Mouse (Mus musculus) spleen, adult 12 weeks (tissue): ENCODE measurements around the gene Prkch.

Experiments
- DNase-seq: peaks from one replicate; pipeline ENCODE4 v3.0.0; 2022; ENCODE audit warnings: low spot score

Gene Prkch

GRCm38 (mm10) chr12:73715954-73716731 lies 131.5 kb downstream of the Prkch start:
- no peak for DNase-seq

- no peak for DNase-seq
Observed at GRCm38 (mm10) chr12:73718036-73718435, 133.4 kb downstream of the Prkch start.

DNA sequence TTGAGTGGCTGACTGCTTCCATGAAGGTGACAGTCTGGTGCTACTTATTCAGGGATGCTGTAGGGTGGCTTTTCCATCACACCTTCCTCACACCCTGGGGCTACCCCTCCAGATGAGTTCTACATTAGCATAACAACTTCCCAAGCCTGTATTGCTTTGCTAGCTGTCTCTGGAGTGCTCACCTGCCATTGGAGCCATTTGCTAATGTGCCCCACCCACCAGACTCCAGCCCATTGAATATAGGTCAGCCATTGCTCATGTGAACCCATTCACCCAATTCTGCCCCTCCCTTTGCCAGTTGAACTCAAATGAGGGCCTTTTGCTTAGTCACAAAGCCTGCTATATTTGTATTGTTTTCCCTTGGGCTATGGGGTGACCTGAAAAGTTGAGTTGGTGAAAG lies 135.2 kb downstream of the Prkch start:
- no peak for DNase-seq

- DNase-seq, result no peak
Observed at GRCm38 (mm10) chr12:73720466-73720865, 135.9 kb downstream of the Prkch start.

- no peak for DNase-seq
Observed at GRCm38 (mm10) chr12:73722060-73722459, 137.5 kb downstream of the Prkch start.

DNA sequence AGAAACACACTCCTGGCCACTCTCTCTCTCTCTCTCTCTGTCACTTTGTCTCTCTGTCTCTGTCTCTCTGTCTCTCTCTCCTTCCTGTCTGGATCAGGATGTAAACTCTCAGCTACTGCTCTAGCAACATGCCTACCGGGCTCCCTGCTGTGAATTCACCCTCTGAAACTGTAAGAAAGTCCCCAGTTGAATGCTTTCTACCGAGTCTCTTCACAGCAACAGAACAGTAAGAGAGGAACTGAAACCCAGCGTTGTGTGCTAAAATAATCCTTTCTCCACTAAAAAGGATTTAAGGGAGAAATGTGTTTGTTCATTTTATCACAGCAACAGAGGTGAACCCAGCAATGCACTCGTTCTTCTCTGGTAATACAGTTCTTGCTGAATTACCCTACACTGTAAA lies 138.5 kb downstream of the Prkch start:
- no peak for DNase-seq

DNA sequence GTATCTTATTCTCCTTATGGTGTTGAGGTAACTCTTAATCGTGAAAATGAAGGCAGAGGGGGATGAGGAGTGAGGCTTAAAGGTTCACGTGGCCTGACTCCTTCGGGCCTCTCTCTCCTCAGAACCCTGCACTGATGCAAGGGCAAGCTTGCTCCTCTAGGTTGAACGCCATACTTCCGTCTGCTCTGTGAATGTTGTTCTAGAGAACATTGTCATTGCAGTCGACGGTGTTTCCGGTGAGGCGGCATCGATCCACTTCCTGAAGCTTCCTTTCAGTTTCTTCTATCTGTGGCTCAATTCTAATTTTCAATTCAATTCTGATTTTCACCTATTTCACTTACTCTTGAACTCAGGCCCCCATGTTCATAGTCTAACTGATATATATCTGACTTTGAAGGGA lies 139.3 kb downstream of the Prkch start:
- no peak for DNase-seq

GRCm38 (mm10) chr12:73725825-73726604 lies 141.4 kb downstream of the Prkch start:
- DNase-seq, result no peak

DNA sequence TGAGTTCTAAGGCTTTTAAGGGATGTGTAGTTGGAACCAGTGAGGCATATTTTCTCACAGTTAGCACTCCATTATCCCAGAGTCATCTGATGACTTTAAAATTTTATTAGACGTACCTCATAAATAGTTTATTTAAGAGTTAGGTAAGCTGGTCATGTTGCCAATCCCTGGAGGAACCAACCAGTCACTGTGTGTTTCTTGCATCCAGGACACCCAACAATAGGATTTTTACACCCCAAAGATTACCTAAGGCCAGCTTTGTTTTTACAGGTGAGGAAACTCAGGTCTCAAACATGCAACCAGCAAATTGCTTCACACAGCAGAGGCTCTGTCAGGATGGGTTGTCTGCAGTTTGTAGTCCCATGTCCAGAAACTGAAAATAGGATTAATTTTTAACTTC lies 142.4 kb downstream of the Prkch start:
- DNase-seq, result no peak

DNA sequence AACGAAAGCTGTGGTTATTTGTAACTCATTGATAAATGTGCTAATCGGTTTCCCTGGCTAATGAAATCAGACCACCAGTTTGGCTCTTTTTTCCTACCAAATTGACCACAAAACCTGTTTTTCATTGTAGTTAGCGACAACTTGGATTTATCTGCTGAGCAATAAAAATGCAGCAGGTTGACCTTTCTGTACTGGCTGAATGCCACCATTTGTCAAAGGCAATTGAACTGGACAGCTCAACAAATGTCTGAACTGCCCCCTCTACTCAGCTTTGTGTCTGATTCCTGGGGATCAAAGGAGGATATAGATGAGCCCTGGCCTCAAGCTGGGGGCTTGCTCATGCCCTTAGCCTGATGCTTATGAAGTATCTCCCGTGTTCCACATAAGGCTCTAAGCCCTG lies 146.0 kb downstream of the Prkch start:
- DNase-seq, result no peak

- DNase-seq, result no peak
Observed at GRCm38 (mm10) chr12:73731093-73731492, 146.5 kb downstream of the Prkch start.

DNA sequence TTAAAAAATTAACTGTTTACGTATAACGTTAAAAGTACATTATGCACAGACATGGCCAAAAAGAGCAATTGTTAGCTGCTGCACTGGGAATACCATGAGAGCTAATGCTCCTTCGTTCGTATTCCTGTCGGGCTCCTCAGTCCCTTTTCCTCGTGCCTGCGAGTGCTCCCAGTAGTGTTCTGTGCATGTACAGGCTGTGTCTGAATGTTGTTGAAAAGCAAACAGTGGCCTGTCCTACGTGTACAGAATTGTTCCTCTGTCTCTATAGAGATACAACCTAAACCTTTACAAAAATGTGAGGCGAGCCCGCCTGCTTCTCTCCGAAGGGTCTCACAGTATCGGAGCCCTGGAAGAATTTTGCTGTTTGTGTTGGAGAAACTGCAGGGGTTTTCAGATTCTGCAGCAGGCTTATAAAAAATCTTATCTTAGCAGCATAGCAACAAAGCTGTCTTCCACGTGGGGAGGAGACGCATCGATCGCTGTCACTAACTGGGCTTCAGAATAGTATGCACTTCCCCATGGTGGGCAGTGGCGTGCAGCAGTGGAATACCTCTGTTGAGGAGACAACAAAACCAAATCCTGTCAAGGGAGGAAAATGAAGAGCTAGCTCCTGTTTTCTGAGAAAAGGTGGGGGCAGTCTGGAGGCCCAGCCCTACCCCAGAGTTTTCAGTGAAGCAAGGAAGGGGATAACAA lies 147.4 kb downstream of the Prkch start:
- DNase-seq, result no peak

DNA sequence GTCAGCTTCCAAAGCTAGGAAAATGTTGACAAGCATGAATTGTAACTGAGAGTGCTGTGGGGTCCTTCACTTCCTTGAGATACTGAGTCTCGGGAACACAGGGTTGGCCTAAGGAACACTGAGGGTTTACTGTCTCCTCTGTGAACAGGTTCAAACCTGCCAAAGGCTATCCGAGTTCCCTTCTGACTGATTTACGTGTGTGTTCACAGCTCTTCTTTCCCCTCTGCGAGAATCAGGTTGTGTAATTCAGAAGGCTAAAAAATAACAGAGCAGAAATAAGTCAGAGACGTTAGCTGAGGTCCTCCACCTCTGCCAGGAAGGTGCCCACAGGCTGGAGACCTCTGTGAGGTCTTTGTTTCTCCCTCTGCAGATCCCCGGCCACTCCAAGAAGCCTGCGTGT lies 148.3 kb downstream of the Prkch start:
- DNase-seq, result no peak

- DNase-seq, result no peak
Observed at GRCm38 (mm10) chr12:73736931-73737330, 152.3 kb downstream of the Prkch start.

DNA sequence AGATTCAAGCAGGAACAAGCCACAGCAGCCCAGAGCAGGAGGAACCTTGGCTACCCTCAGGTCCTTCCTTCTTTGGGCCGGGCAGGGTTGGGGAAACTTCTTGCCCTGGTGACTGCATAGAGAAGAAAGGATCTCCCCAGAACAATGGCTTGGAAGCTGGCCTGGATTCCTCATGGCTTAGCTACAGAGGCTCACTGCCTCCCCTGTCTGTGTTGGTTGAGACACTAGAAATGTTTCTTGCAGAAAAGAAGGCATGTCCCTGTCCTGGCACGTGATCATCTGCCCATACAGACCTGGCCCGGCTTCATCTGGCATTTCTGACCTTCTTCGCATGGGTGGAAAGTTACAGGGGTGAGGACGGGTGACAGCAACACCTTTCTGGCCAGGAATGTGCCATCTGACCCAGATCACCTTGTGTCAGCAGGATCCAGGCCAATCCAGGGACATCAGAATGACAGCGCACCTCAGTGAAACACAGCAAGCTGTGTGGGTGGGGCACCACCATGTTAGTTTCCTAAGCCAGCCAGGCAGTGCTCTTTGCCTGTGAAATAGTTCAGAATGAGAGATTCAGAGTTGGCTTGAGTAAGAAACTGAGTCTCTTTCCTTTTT lies 155.1 kb downstream of the Prkch start:
- DNase-seq, result no peak

- no peak for DNase-seq
Observed at GRCm38 (mm10) chr12:73742577-73742976, 158.0 kb downstream of the Prkch start.

GRCm38 (mm10) chr12:73743087-73743486 lies 158.5 kb downstream of the Prkch start:
- no peak for DNase-seq

- no peak for DNase-seq
Observed at GRCm38 (mm10) chr12:73746072-73746471, 161.5 kb downstream of the Prkch start.

DNA sequence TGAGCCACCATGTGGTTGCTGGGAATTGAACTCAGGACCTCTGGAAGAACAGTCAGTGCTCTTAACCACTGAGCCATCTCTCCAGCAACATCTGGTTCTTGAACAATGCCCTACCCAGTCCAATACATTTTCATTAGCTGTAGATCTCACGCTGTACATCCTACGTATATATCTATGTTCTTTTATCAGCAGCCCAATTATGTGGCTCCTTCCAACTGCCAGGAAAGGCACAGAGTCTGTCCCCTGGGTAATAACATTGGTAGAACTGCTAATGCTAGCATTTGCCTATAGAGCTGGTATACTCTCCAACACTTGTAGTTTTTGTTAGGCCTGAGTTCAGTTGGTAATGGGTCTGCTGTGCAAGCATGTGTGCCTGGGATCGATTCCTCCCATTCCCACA lies 163.8 kb downstream of the Prkch start:
- DNase-seq, result no peak

DNA sequence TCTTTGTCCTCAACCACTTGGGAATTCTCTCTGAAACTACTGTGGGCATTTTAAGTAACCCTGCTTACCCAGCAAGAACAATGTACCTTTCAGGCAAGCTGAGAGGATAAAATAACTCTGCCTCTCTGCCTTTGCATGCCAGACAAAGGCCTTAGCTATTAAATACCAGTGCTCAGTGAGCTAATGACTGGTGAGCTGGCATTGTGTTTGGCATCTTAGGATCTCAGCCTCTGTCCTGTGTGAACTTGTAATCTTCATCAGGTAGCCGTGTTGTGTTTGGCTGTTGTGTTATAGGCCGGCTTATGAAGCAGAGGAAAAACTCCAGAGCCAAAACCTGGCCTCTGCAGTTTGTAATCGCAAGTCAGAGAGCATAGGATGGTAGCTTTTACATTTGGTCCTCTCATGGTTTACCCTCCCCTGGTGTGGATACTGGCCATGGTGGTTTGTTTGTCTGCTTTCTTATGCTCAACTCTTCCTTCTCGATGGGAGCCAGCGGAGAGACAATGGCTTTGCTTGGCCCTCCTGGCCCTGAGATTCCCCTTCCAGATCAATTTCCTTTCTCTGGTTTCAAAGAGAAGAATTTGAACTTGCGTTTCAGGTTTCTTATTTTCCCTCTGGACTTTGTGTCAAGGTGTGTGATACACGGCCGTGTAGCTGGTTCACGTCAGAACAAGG lies 170.0 kb downstream of the Prkch start:
- DNase-seq, result no peak

DNA sequence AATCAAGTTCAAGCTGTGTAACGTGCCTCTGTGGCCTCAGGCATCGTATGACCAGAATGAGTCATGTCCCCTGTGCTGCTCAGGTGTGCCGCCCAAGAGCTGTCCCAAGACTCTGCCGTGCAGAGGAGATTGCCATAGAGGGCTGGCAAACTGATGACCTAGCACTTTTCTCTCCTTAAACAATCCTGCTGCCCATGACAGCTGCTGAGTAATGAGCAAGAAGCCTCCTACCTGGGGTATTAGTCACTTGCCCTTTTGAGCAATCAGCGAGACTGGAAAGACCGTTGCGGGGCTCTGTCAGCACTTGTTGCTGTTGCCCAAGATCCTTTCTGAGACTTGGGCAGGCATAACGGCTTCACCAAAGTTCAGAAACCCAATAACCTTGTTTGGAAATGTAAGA lies 171.1 kb downstream of the Prkch start:
- no peak for DNase-seq

- DNase-seq, result no peak
Observed at GRCm38 (mm10) chr12:73756527-73756926, 171.9 kb downstream of the Prkch start.
